Mouse (Mus musculus) hindbrain, embryonic 16.5 days (tissue): ENCODE measurements around the gene Dlgap1. TPM values are rescaled to one million over a fixed set of nuclear protein-coding genes. Genes with fewer than 3 reads are reported as not detected.
"Not testable (repeated sequence)": the region's sequence is repeated elsewhere in the genome, so short reads cannot be mapped to it uniquely, and the experiment has no call there.

Experiments used
- ATAC-seq: fragments of 200-750 bp; cut with Nextera tagmentation; 2 replicates; pipeline ENCODE4 v1.8.0; 2017; ENCODE audit warnings: moderate TSS enrichment, moderate library complexity
- H3K27ac ChIP-seq: fragments of 300-500 bp; sonication (generic); 2 replicates; pipeline ENCODE4 v1.5.1; 2014; ENCODE audit warnings: low read depth, mild to moderate bottlenecking, control low read depth, low read length, moderate library complexity
- H3K27me3 ChIP-seq: fragments of 300-500 bp; sonication (generic); replicated peaks from 2 replicates; pipeline ENCODE4 v1.6.1; 2014; ENCODE audit warnings: low read length; ENCODE audit not compliant: control insufficient read depth, insufficient read depth
- H3K36me3 ChIP-seq: fragments of 300-500 bp; sonication (generic); 2 replicates; pipeline ENCODE4 v1.6.1; 2014; ENCODE audit warnings: mild to moderate bottlenecking, low read length, moderate library complexity, mixed read lengths; ENCODE audit not compliant: control insufficient read depth, insufficient read depth
- H3K4me1 ChIP-seq: fragments of 300-500 bp; sonication (generic); 2 replicates; pipeline ENCODE4 v1.6.1; 2014; ENCODE audit warnings: low read depth, low read length; ENCODE audit not compliant: control insufficient read depth, insufficient read depth
- H3K4me2 ChIP-seq: fragments of 300-500 bp; sonication (generic); 2 replicates; pipeline ENCODE4 v1.6.1; 2014; ENCODE audit warnings: mild to moderate bottlenecking, low read length, control low read depth, moderate library complexity
- H3K4me3 ChIP-seq: fragments of 300-500 bp; sonication (generic); 2 replicates; pipeline ENCODE4 v1.5.1; 2014; ENCODE audit warnings: mild to moderate bottlenecking, low read length, control low read depth, moderate library complexity
- H3K9ac ChIP-seq: fragments of 300-500 bp; sonication (generic); 2 replicates; pipeline ENCODE4 v1.6.1; 2014; ENCODE audit warnings: low read depth, mild to moderate bottlenecking, control low read depth, low read length, moderate library complexity
- H3K9me3 ChIP-seq: fragments of 300-500 bp; sonication (generic); 2 replicates; pipeline ENCODE4 v1.6.1; 2014; ENCODE audit warnings: mild to moderate bottlenecking, low read length, moderate library complexity; ENCODE audit not compliant: control insufficient read depth
- WGBS: fragments of 180-500 bp; shearing (Covaris S2); extraction: QIAGEN DNeasy Blood & Tissue Kit; methylation state at CpG from one replicate; pipeline ENCODE4 v1.1.7; 2014; 5-methylcytosine and 5-hydroxymethylcytosine counted together
- polyA plus RNA-seq: library from polyadenylated mRNA; unstranded; fragments of >200 nt; fragmentation: Nextera tagmentation; extraction: Ambion mirVana; gene quantifications from 2 replicates; pipeline ENCODE4 v1.2.1, GENCODE M21; 2015

Gene Dlgap1
- polyA plus RNA-seq, 1 experiment from 2014 or later: 39.5 TPM

DNA sequence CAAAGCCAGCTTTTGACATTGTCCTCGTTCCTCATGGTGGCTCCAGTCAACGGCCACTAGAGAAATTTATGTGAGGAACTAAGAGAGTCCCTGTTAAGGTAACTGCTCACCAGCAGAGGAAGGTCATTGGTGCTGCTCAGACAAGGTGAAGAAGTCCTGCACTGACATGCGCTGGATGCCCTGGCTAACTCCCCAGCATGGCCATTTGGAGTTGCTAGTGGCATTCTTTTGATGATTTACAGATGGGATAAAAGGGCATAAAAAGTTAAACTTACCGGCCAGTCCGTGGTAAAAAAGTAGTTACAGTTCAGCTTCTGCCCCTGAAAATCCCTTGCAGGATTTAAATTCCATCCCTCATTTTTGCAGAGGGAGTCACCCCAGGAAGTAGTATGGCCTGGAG lies 841.9 kb downstream of the Dlgap1 start:
- H3K4me1 ChIP-seq: no peaks in the 10 kb centered on the region
- WGBS: 96% methylated on average over 5 of the region's 5 CpGs
- no peaks in the 10 kb centered on the region for H3K27me3 ChIP-seq
- no peak overlapping the region for H3K27ac ChIP-seq
- H3K36me3 ChIP-seq: no peaks in the 10 kb centered on the region
- no peak overlapping the region for H3K9ac ChIP-seq
- no peaks in the 10 kb centered on the region for H3K9me3 ChIP-seq
- ATAC-seq: no peak
- H3K4me2 ChIP-seq: no peak overlapping the region
- H3K4me3 ChIP-seq: no peak overlapping the region

DNA sequence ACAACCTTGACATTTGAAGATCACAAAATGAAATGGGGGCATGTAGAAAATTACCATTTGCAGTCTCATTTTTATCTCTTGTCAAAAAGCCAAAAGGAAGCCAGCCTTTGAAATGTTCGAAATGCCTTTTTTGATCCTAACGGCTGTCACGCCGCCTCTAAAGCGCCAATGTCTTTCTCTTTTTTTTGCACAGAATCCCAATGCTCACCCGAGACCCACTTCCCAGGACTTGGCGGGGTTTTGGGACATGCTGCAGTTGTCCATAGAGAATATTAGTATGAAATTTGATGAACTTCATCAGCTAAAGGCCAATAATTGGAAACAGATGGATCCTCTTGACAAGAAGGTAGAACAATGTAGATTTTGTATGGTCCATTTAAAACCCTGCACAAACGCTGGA lies 846.1 kb downstream of the Dlgap1 start:
- Histone ChIP-seq H3K9me3 (no peaks in the 10 kb centered on the region), H3K4me1 (peaks cover 7% of the 10 kb centered on the region; the same call in 1 of the 2 replicates), H3K4me2 (no peak overlapping the region), H3K27me3 (peaks cover 27% of the 10 kb centered on the region), H3K9ac (no peak overlapping the region), H3K4me3 (no peak overlapping the region), H3K27ac (no peak overlapping the region), H3K36me3 (no peaks in the 10 kb centered on the region)
- ATAC-seq: no peak
- 49% methylated on average over 8 of the region's 8 CpGs for WGBS

DNA sequence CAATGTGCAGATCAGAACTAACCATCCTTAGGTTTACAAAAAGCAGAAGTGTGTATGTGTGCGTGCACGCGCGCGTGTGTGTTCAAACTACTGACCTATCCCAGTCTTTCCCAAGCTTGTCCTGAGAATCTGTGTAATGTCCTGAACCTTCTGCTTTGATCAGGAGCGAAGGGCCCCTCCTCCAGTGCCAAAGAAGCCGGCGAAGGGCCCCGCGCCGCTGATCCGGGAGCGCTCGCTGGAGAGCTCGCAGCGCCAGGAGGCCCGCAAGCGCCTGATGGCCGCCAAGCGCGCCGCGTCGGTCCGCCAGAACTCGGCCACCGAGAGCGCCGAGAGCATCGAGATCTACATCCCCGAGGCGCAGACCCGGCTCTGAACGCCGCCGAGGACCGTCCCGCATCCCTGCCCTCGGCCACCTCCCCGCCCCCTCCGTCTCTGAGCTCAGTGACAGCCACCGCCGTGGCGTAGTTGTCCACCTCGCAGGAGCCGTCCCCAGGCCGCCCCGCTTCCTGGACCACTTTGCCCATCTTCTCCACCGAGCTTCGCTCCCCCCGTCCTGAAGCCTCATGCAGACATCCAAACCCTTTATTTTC lies 849.1 kb downstream of the Dlgap1 start:
- H3K36me3 ChIP-seq: no peaks in the 10 kb centered on the region

DNA sequence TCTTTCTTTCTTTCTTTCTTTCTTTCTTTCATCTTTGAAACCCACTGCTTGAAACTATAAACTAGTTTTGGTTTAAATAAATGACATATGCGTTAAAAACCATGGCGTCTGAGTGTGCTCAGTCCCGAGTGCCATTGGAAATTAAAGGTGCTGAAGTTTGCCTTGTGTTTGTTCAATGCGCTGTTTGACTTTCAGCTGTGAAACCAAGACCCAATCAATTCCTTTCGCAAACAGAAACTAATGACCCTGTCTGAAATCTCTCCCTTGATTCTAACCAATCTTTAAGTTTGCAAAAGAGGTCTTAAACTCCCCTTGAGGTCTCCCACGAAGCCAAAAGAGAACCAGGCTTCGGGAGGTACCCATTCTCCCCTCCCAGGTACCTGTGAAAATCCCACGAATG lies 854.2 kb downstream of the Dlgap1 start:
- no peaks in the 10 kb centered on the region for H3K9me3 ChIP-seq
- peaks cover 2% of the 10 kb centered on the region; the same call in 1 of the 2 replicates for H3K4me1 ChIP-seq
- WGBS: 86% methylated on average over 8 of the region's 8 CpGs
- no peak overlapping the region for H3K27ac ChIP-seq
- no peak overlapping the region for H3K9ac ChIP-seq
- H3K4me3 ChIP-seq: no peak overlapping the region
- H3K36me3 ChIP-seq: no peaks in the 10 kb centered on the region
- ATAC-seq: no peak
- peaks cover 15% of the 10 kb centered on the region for H3K27me3 ChIP-seq
- no peak overlapping the region for H3K4me2 ChIP-seq

More for the DNA sequence above, 849.1 kb downstream of the Dlgap1 start:
- 4% methylated on average over 42 of the region's 51 CpGs for WGBS
- peak; percentile 64 for ATAC-seq
- H3K4me3 ChIP-seq: peak overlapping the region; percentile 51
- no peaks in the 10 kb centered on the region for H3K9me3 ChIP-seq
- no peak overlapping the region for H3K27ac ChIP-seq
- peak overlapping the region; percentile 87 for H3K4me2 ChIP-seq
- H3K9ac ChIP-seq: peak overlapping the region; percentile 62
- H3K27me3 ChIP-seq: peaks cover 30% of the 10 kb centered on the region
- H3K4me1 ChIP-seq: peaks cover 7% of the 10 kb centered on the region; the same call in 1 of the 2 replicates

DNA sequence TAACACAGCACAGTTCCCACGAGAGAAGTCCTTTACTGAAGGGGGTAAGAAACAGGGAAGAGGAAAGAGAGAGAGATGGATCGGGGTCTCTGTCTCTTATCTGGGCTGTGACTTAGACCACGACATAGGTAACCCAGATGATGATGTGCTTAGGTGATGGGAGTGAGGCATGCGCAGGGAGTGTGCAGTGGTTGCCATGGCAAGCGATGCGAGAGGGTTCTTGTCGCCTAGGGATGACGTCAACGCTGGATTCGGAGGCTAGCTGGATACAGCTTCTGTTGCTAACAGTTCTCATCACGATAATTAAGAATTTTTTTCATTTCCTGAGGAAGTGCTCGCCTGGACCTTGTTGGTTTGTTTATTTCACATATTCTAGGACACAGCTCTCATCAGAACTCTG lies 857.4 kb downstream of the Dlgap1 start:
- WGBS: 85% methylated on average over 12 of the region's 12 CpGs
- Histone ChIP-seq H3K4me1 (no peaks in the 10 kb centered on the region), H3K9ac (no peak overlapping the region), H3K4me2 (no peak overlapping the region), H3K27me3 (no peaks in the 10 kb centered on the region), H3K4me3 (no peak overlapping the region), H3K27ac (no peak overlapping the region), H3K36me3 (no peaks in the 10 kb centered on the region), H3K9me3 (no peaks in the 10 kb centered on the region)
- ATAC-seq: no peak

DNA sequence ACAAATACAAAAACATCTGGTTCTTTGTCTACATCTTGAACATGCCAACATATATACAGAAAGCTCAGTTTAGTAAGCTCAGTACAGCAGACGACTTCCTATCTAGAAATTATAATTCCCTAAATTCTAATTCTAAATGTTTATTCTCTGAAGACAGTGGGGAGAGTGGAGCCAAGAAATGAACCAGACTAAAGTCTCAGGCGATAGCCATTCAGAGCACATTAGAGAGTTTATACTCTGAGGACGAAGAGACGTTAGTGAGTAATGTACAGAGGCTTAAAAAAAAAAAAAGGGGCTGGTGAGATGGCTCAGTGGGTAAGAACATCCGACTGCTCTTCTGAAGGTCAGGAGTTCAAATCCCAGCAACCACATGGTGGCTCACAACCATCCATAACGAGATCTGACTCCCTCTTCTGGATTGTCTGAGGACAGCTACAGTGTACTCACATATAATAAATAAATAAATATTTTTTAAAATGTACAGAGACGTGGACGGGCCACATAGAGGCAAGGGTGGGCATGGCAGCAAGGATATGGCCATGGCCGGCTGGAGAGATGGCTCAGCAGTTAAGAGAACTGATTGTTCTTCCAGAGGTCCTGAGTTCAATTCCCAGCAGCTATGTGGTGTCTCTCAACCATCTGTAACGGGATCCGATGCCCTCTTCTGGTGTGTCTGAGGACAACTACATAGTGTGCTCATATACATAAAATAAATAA lies 858.7 kb downstream of the Dlgap1 start:
- not testable (repeated sequence) for H3K4me1 ChIP-seq, H3K4me3 ChIP-seq, H3K4me2 ChIP-seq, H3K27me3 ChIP-seq, ATAC-seq, H3K27ac ChIP-seq, H3K9ac ChIP-seq, H3K36me3 ChIP-seq, H3K9me3 ChIP-seq
- 86% methylated on average over 11 of the region's 11 CpGs for WGBS

DNA sequence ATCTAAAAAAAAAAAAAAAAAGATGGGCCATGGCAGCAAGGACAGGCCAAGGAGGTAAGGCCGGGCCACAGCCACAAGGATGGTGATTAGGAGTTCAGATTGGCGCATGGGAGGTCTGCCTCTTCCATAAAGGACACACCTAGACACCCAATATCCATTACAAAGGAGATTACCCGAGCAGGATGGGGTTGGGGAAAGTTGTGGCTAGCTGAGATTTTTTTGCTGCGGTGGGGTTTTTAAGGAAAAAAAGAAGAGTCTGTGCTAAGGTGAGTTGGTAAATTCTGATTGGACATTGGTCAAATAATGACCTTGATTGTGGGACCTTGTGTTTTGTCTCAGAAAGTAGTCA lies 859.3 kb downstream of the Dlgap1 start:
- H3K4me2 ChIP-seq: no peak overlapping the region
- no peak overlapping the region for H3K27ac ChIP-seq
- no peaks in the 10 kb centered on the region for H3K9me3 ChIP-seq
- H3K4me3 ChIP-seq: no peak overlapping the region
- ATAC-seq: no peak
- H3K27me3 ChIP-seq: no peaks in the 10 kb centered on the region
- no peak overlapping the region for H3K9ac ChIP-seq
- H3K36me3 ChIP-seq: no peaks in the 10 kb centered on the region
- 70% methylated on average over 4 of the region's 4 CpGs for WGBS
- H3K4me1 ChIP-seq: no peaks in the 10 kb centered on the region

DNA sequence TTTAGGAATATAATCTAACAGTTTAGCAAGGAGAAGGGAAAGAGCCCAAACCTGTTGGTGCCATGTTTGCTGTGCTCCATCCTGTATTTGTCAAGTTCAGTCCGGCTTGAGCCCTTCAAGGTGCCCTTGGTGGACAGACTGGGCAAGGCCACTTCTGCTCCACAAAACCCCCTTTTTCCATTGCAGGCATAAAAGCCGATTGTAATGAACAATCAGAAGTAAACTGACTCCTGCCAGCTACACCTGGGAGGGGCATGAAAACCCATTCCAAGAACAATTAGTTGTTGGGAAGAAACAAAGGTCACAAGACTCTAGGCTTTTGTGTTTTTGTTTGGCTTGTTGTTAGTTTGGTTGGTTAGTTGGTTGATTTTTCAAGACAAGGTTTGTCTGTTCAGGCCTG lies 859.7 kb downstream of the Dlgap1 start:
- no peak overlapping the region for H3K27ac ChIP-seq
- no peak overlapping the region for H3K4me3 ChIP-seq
- no peak overlapping the region for H3K4me2 ChIP-seq
- no peaks in the 10 kb centered on the region for H3K4me1 ChIP-seq
- 82% methylated on average over 2 of the region's 2 CpGs for WGBS
- no peak overlapping the region for H3K9ac ChIP-seq
- H3K9me3 ChIP-seq: no peaks in the 10 kb centered on the region
- no peak for ATAC-seq
- no peaks in the 10 kb centered on the region for H3K27me3 ChIP-seq
- H3K36me3 ChIP-seq: no peaks in the 10 kb centered on the region

DNA sequence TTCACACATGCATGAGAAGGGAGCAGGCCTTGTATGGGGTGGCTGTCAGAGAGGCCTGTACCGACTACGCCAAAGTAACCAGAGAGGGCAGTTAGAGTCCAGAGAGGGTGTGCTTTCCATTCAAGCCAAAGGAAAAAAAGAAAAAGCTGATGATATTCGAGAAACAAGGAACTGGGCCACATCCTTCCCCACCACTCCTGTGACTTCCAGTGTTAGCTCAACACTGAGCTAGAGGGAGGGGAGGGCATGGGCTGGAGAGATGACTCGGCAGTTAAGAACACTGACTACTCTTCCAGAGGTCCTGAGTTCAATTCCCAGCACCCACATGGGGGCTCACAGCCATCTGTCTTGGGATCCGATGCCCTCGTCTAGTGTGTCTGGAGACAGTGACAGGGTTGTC lies 860.3 kb downstream of the Dlgap1 start:
- no peaks in the 10 kb centered on the region for H3K27me3 ChIP-seq
- H3K36me3 ChIP-seq: no peaks in the 10 kb centered on the region
- H3K9me3 ChIP-seq: no peaks in the 10 kb centered on the region
- no peak overlapping the region for H3K4me2 ChIP-seq
- H3K9ac ChIP-seq: no peak overlapping the region
- ATAC-seq: no peak
- 88% methylated on average over 6 of the region's 6 CpGs for WGBS
- no peak overlapping the region for H3K27ac ChIP-seq
- peaks cover under 1% of the 10 kb centered on the region; the same call in 1 of the 2 replicates for H3K4me1 ChIP-seq
- H3K4me3 ChIP-seq: no peak overlapping the region
